Mouse (Mus musculus) G1E (cell line): ENCODE measurements around the gene Etnk2.

Experiments used
- CTCF ChIP-seq: IDR thresholded peaks from 2 replicates; pipeline ENCODE4 v1.5.1; 2012; ENCODE audit warnings: low read depth, low read length, inconsistent platforms, mixed read lengths
- GATA1 ChIP-seq: IDR thresholded peaks from 2 replicates; pipeline ENCODE4 v1.6.1; 2012; ENCODE audit warnings: borderline replicate concordance, low read length, inconsistent platforms, mixed read lengths
- POLR2AphosphoS5 ChIP-seq: IDR thresholded peaks from 2 replicates; pipeline ENCODE4 v1.6.1; 2012; ENCODE audit warnings: low read depth, low read length, inconsistent platforms; ENCODE audit not compliant: insufficient replicate concordance
- TAL1 ChIP-seq: conservative IDR thresholded peaks from 2 replicates; pipeline ENCODE4 v1.6.1; 2012; ENCODE audit warnings: low read depth, low read length, inconsistent platforms, mixed read lengths

DNA sequence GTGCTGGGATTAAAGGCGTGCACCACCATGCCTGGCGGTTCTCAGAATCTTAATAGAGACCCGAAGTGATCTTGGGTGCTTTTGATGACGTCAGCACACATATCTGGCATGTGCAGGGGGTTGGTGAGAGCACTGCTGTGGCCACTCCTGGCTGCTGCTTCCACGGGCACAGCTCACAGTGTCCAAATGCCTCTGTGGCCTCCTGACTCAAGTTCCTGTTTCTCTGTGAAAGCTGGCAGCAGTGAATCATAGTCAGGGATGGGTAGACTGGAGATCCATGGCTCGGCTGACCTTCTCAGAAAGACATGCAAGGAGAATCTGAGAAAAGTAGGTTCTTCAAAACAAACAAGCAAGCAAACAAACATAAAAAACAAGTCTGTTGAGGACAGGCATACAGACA, 47.6 kb upstream of the Etnk2 start:
- TF ChIP-seq CTCF (no peak), TAL1 (no peak), GATA1 (no peak), POLR2AphosphoS5 (no peak)
